Mouse (Mus musculus): ENCODE results near the gene Fgf11. TPM values are rescaled to one million over a fixed set of nuclear protein-coding genes. Genes with fewer than 3 reads are reported as not detected.

Fgf11 gene
- total RNA-seq, 2 experiments from 2014 or later = 6.3 to 6.7 TPM

- no peak for DNase-seq
Observed at GRCm38 (mm10) chr11:69757303-69758089, 44.2 kb downstream of the Fgf11 start.

- DNase-seq = no peak
Observed at GRCm38 (mm10) chr11:69754701-69755100, 47.0 kb downstream of the Fgf11 start.

- DNase-seq = no peak
Observed at GRCm38 (mm10) chr11:69754233-69754632, 47.4 kb downstream of the Fgf11 start.

- DNase-seq = no peak
Observed at GRCm38 (mm10) chr11:69752686-69753085, 49.0 kb downstream of the Fgf11 start.

GRCm38 (mm10) chr11:69751635-69752034, 50.0 kb downstream of the Fgf11 start:
- no peak for DNase-seq

Other genes starting within 250 kb of the Fgf11 start
- gene Efnb3, start 241.7 kb downstream of the Fgf11 start, total RNA-seq (2021) = under 1 TPM; 0.35 to 0.69 TPM
- 1 to 10 TPM; 3.4 to 3.7 TPM for gene Wrap53, start 221.6 kb downstream of the Fgf11 start, total RNA-seq (2021)
- 10 to 100 TPM; 12.2 to 12.7 TPM for gene Trp53, start 221.5 kb downstream of the Fgf11 start, total RNA-seq (2021)
- gene Atp1b2, start 195.9 kb downstream of the Fgf11 start, total RNA-seq (2021) = 100 to 1,000 TPM; 365 to 378 TPM
- under 1 TPM in 1 of 2 experiments, not detected in 1; 0.62 TPM for gene Shbg, start 184.0 kb downstream of the Fgf11 start, total RNA-seq (2021)
- gene Sat2, start 179.8 kb downstream of the Fgf11 start, total RNA-seq (2021) = 1 to 10 TPM; 2.3 to 2.8 TPM
- 10 to 100 TPM; 76.0 to 77.1 TPM for gene Fxr2, start 168.9 kb downstream of the Fgf11 start, total RNA-seq (2021)
- not detected for gene Sox15, start 146.5 kb downstream of the Fgf11 start, total RNA-seq (2021)
- gene Mpdu1, start 139.2 kb downstream of the Fgf11 start, total RNA-seq (2021) = 10 to 100 TPM in 1 of 2 experiments, 1 to 10 TPM in 1; 6.6 to 10.0 TPM
- gene Cd68, start 135.7 kb downstream of the Fgf11 start, total RNA-seq (2021) = 1 to 10 TPM; 1.3 to 9.1 TPM
- gene Eif4a1, start 129.4 kb downstream of the Fgf11 start, total RNA-seq (2021) = 100 to 1,000 TPM in 1 of 2 experiments, 10 to 100 TPM in 1; 99.8 to 102 TPM
- gene Senp3, start 119.8 kb downstream of the Fgf11 start, total RNA-seq (2021) = 10 to 100 TPM; 19.1 to 23.5 TPM
- gene Tnfsf13, start 116.1 kb downstream of the Fgf11 start, total RNA-seq (2021) = 1 to 10 TPM in 1 of 2 experiments, under 1 TPM in 1; 0.67 to 1.5 TPM
- 10 to 100 TPM in 1 of 2 experiments, 1 to 10 TPM in 1; 8.3 to 11.6 TPM for gene Tnfsf12, start 106.0 kb downstream of the Fgf11 start, total RNA-seq (2021)
- 1 to 10 TPM in 1 of 2 experiments, under 1 TPM in 1; 0.87 to 2.1 TPM for gene Tnfsfm13, start 105.8 kb downstream of the Fgf11 start, total RNA-seq (2021)
- gene Polr2a, start 43.2 kb downstream of the Fgf11 start, total RNA-seq (2021) = 10 to 100 TPM; 24.7 to 27.5 TPM
- not detected for gene Slc35g3, start 39.9 kb downstream of the Fgf11 start, total RNA-seq (2021)
- gene Zbtb4, start 35.9 kb downstream of the Fgf11 start, total RNA-seq (2021) = 10 to 100 TPM; 23.0 to 28.1 TPM
- 10 to 100 TPM; 36.2 to 53.1 TPM for gene Chrnb1, start 5.9 kb downstream of the Fgf11 start, total RNA-seq (2021)
- gene Tmem102, start 3.8 kb upstream of the Fgf11 start, total RNA-seq (2021) = under 1 TPM; 0.18 to 0.35 TPM
- not detected for gene Gm39566, start 13.4 kb upstream of the Fgf11 start, total RNA-seq (2021)
- not detected for gene Spem2, start 16.6 kb upstream of the Fgf11 start, total RNA-seq (2021)
- gene Spem1, start 20.3 kb upstream of the Fgf11 start, total RNA-seq (2021) = not detected
- gene Nlgn2, start 35.9 kb upstream of the Fgf11 start, total RNA-seq (2021) = 1 to 10 TPM; 3.1 to 3.9 TPM
- 100 to 1,000 TPM; 126 to 144 TPM for gene Tmem256, start 36.7 kb upstream of the Fgf11 start, total RNA-seq (2021)
- 10 to 100 TPM; 10.8 to 13.7 TPM for gene Plscr3, start 44.5 kb upstream of the Fgf11 start, total RNA-seq (2021)
- gene Tnk1, start 56.9 kb upstream of the Fgf11 start, total RNA-seq (2021) = under 1 TPM in 1 of 2 experiments, not detected in 1; 0.11 TPM
- gene Tmem95, start 76.2 kb upstream of the Fgf11 start, total RNA-seq (2021) = not detected
- 1 to 10 TPM; 1.7 to 2.2 TPM for gene Kctd11, start 79.5 kb upstream of the Fgf11 start, total RNA-seq (2021)
- gene Acap1, start 93.7 kb upstream of the Fgf11 start, total RNA-seq (2021) = under 1 TPM; 0.26 to 0.38 TPM
- gene 2810408A11Rik, start 99.1 kb upstream of the Fgf11 start, total RNA-seq (2021) = not detected
- gene Neurl4, start 99.2 kb upstream of the Fgf11 start, total RNA-seq (2021) = 10 to 100 TPM; 25.4 to 26.0 TPM
- 10 to 100 TPM; 34.6 to 35.2 TPM for gene Gps2, start 112.0 kb upstream of the Fgf11 start, total RNA-seq (2021)
- 100 to 1,000 TPM; 417 to 422 TPM for gene Eif5a, start 120.1 kb upstream of the Fgf11 start, total RNA-seq (2021)
- 10 to 100 TPM; 10.4 to 10.9 TPM for gene Ybx2, start 133.9 kb upstream of the Fgf11 start, total RNA-seq (2021)
- gene Slc2a4, start 146.3 kb upstream of the Fgf11 start, total RNA-seq (2021) = 100 to 1,000 TPM; 306 to 340 TPM
- gene Cldn7, start 162.9 kb upstream of the Fgf11 start, total RNA-seq (2021) = under 1 TPM in 1 of 2 experiments, not detected in 1; 0.91 TPM
- gene Ctdnep1, start 179.3 kb upstream of the Fgf11 start, total RNA-seq (2021) = 100 to 1,000 TPM; 195 to 205 TPM
- 10 to 100 TPM; 37.0 to 44.2 TPM for gene Elp5, start 180.7 kb upstream of the Fgf11 start, total RNA-seq (2021)
- 100 to 1,000 TPM; 148 to 170 TPM for gene Gabarap, start 189.3 kb upstream of the Fgf11 start, total RNA-seq (2021)
- gene Phf23, start 193.9 kb upstream of the Fgf11 start, total RNA-seq (2021) = 10 to 100 TPM; 15.0 to 16.1 TPM
- 1 to 10 TPM; 3.7 to 4.1 TPM for gene Dvl2, start 198.7 kb upstream of the Fgf11 start, total RNA-seq (2021)
- gene Acadvl, start 213.6 kb upstream of the Fgf11 start, total RNA-seq (2021) = 100 to 1,000 TPM; 342 to 380 TPM
- gene Dlg4, start 215.1 kb upstream of the Fgf11 start, total RNA-seq (2021) = 1 to 10 TPM; 5.6 to 6.9 TPM

Data from gastrocnemius, postnatal 25 days (tissue).